Comparison of ENCODE assay signal across 16 mouse cellular contexts in genomic region chr2:31214211-31214796, GRCm38 (mm10). TPM values are rescaled to one million over a fixed set of nuclear protein-coding genes. Genes with fewer than 3 reads are reported as not detected.
DNase-seq lines count a peak whose midpoint lies in the region; ATAC-seq lines count a peak whose summit lies in the region.
"Had no signal": no experiment of that assay in that cellular context is flagged by ENCODE, and none has a peak within 500 bp of the region (broad histone marks: within the 10 kb centered on the region; RNA-seq: fewer than 3 reads in every experiment).

No protein-coding gene starts in this region.

- ATAC-seq in heart, embryonic 12.5 days (ENCODE audit: insufficient number of reproducible peaks, low FRiP score), result 0 out of 2 replicates have a peak, but pooled peaks have one; percentile 20
- ATAC-seq in neural tube, embryonic 15.5 days (ENCODE audit: low FRiP score), result 0 out of 2 replicates have a peak, but pooled peaks have one; percentile 37
- peak; percentile 55; the same call in 1 of the 2 replicates for ATAC-seq in forebrain, embryonic 15.5 days (replicated peaks)
- ATAC-seq in midbrain, embryonic 15.5 days (replicated peaks), result 0 out of 2 replicates have a peak, but pooled peaks have one; percentile 29
- ATAC-seq: CD4-positive, CD25-positive, alpha-beta regulatory T cell, adult 4 months had no signal

- no peaks in the 10 kb centered on the region for H3K27me3 ChIP-seq in heart, embryonic 12.5 days (replicated peaks)
- no peaks in the 10 kb centered on the region for H3K27me3 ChIP-seq in neural tube, embryonic 15.5 days (replicated peaks)
- H3K27me3 ChIP-seq in forebrain, embryonic 15.5 days, result no peaks in the 10 kb centered on the region
- no peaks in the 10 kb centered on the region for H3K27me3 ChIP-seq in midbrain, embryonic 15.5 days (replicated peaks)
- H3K27me3 ChIP-seq: lung, embryonic 15.5 days; megakaryocyte, embryonic 14.5 days had no signal

- H3K9ac ChIP-seq in heart, embryonic 12.5 days, result no peak overlapping the region
- H3K9ac ChIP-seq in neural tube, embryonic 15.5 days (replicated peaks), result no peak overlapping the region
- H3K9ac ChIP-seq in forebrain, embryonic 15.5 days (replicated peaks), result no peak overlapping the region
- 0 out of 2 replicates have a peak overlapping the region, but pooled peaks have one; percentile 6 for H3K9ac ChIP-seq in midbrain, embryonic 15.5 days
- H3K9ac ChIP-seq: lung, embryonic 15.5 days had no signal

- no peak overlapping the region for H3K4me2 ChIP-seq in heart, embryonic 12.5 days
- no peak overlapping the region for H3K4me2 ChIP-seq in neural tube, embryonic 15.5 days
- H3K4me2 ChIP-seq in forebrain, embryonic 15.5 days (replicated peaks), result no peak overlapping the region
- no peak overlapping the region for H3K4me2 ChIP-seq in midbrain, embryonic 15.5 days
- H3K4me2 ChIP-seq: lung, embryonic 15.5 days had no signal

- H3K9me3 ChIP-seq in heart, embryonic 12.5 days (replicated peaks), result no peaks in the 10 kb centered on the region
- H3K9me3 ChIP-seq in neural tube, embryonic 15.5 days (replicated peaks), result no peaks in the 10 kb centered on the region
- no peaks in the 10 kb centered on the region for H3K9me3 ChIP-seq in forebrain, embryonic 15.5 days
- no peaks in the 10 kb centered on the region for H3K9me3 ChIP-seq in midbrain, embryonic 15.5 days
- H3K9me3 ChIP-seq: lung, embryonic 15.5 days; megakaryocyte, embryonic 14.5 days had no signal

- no peak for DNase-seq in heart, postnatal 25 days (ENCODE audit: low spot score)
- no peak for DNase-seq in neural tube, embryonic 10.5 days (ENCODE audit: extremely low spot score, low spot score)
- DNase-seq in testis, postnatal 10 days (ENCODE audit: low spot score), result no peak
- DNase-seq in right cerebral cortex, adult 18-20 months, result no peak
- DNase-seq: gastrocnemius, postnatal 36 days; kidney, adult 9 months; liver; spleen, adult 18-20 months; thymus, postnatal 4 days had no signal

- H3K4me1 ChIP-seq in heart, embryonic 12.5 days (replicated peaks), result peaks cover 82% of the 10 kb centered on the region
- 0 out of 2 replicates have a peak, but pooled peaks cover 2% of the 10 kb centered on the region for H3K4me1 ChIP-seq in neural tube, embryonic 15.5 days
- peaks cover 13% of the 10 kb centered on the region; the same call in 1 of the 2 replicates for H3K4me1 ChIP-seq in forebrain, embryonic 15.5 days
- peaks cover 14% of the 10 kb centered on the region for H3K4me1 ChIP-seq in midbrain, embryonic 15.5 days

- WGBS in heart, embryonic 12.5 days, result 63% methylated on average over 16 of the region's 16 CpGs
- 70% methylated on average over 16 of the region's 16 CpGs for WGBS in neural tube, embryonic 15.5 days
- WGBS in forebrain, embryonic 15.5 days, result 46% methylated on average over 16 of the region's 16 CpGs
- WGBS in midbrain, embryonic 15.5 days, result 55% methylated on average over 16 of the region's 16 CpGs

- peak overlapping the region; percentile 73 for H3K27ac ChIP-seq in heart, embryonic 12.5 days (ENCODE audit: poor library complexity, severe bottlenecking)
- H3K27ac ChIP-seq in neural tube, embryonic 15.5 days (replicated peaks), result no peak overlapping the region
- H3K27ac ChIP-seq in forebrain, embryonic 15.5 days (replicated peaks), result no peak overlapping the region
- H3K27ac ChIP-seq in midbrain, embryonic 15.5 days, result 0 out of 2 replicates have a peak overlapping the region, but pooled peaks have one; percentile 29
- H3K27ac ChIP-seq: lung, embryonic 15.5 days had no signal

- H3K36me3 ChIP-seq in heart, embryonic 12.5 days, result peaks cover 68% of the 10 kb centered on the region
- peaks cover 49% of the 10 kb centered on the region for H3K36me3 ChIP-seq in neural tube, embryonic 15.5 days
- H3K36me3 ChIP-seq in forebrain, embryonic 15.5 days, result peaks cover 23% of the 10 kb centered on the region
- peaks cover 7% of the 10 kb centered on the region; the same call in 1 of the 2 replicates for H3K36me3 ChIP-seq in midbrain, embryonic 15.5 days (replicated peaks)

- intact Hi-C loops in heart, postnatal 25 days (cut with DNase I), result no loop called here

- no peak overlapping the region for H3K4me3 ChIP-seq in heart, embryonic 12.5 days
- no peak overlapping the region for H3K4me3 ChIP-seq in neural tube, embryonic 15.5 days (replicated peaks)
- H3K4me3 ChIP-seq in forebrain, embryonic 15.5 days, result no peak overlapping the region
- no peak overlapping the region for H3K4me3 ChIP-seq in midbrain, embryonic 15.5 days
- H3K4me3 ChIP-seq: lung, embryonic 15.5 days; megakaryocyte, embryonic 14.5 days had no signal

RNA-seq across cellular contexts. Expression of gene Ncs1, which starts 31.3 kb away (rescaled TPM):
- 51.7 and 52.8 TPM in 2 replicates for polyA plus RNA-seq in heart, embryonic 12.5 days (2016; fragmentation: Nextera tagmentation; extraction: Ambion mirVana)
- total RNA-seq in heart, postnatal 25 days (2021), result 10 to 100 TPM; 11.3 to 11.6 TPM
- 145 and 179 TPM in 2 replicates for polyA plus RNA-seq in neural tube, embryonic 15.5 days (2015; fragmentation: Nextera tagmentation; extraction: Ambion mirVana)
- polyA plus RNA-seq in forebrain, embryonic 15.5 days (2015; fragmentation: Nextera tagmentation; extraction: Ambion mirVana), result 115 and 116 TPM in 2 replicates
- polyA plus RNA-seq in midbrain, embryonic 15.5 days (2015; fragmentation: Nextera tagmentation; extraction: Ambion mirVana), result 172 and 183 TPM in 2 replicates

Comparison
In these comparisons a context has a peak if more than half of its experiments do, and no peak if none do; other contexts are left out.
1. H3K27ac ChIP-seq: peak in heart, embryonic 12.5 days (single experiment) and midbrain, embryonic 15.5 days (single experiment); none in neural tube, embryonic 15.5 days (single experiment) and forebrain, embryonic 15.5 days (single experiment).
2. Peak in every context shown above with its lines, with median percentiles within 50 percentile points of each other: ATAC-seq.